Mouse (Mus musculus) heart, embryonic 16.5 days (tissue): ENCODE measurements around the gene Gm5741. TPM values are rescaled to one million over a fixed set of nuclear protein-coding genes. Genes with fewer than 3 reads are reported as not detected.

Experiments used
- ATAC-seq: fragments of 200-750 bp; cut with Nextera tagmentation; replicated peaks from 2 replicates; pipeline ENCODE4 v1.8.0; 2017; ENCODE audit warnings: moderate number of reproducible peaks; ENCODE audit not compliant: insufficient read depth, low FRiP score; ENCODE audit errors: extremely low read depth
- H3K27ac ChIP-seq: fragments of 300-500 bp; sonication (generic); 2 replicates; pipeline ENCODE4 v1.5.1; 2014; ENCODE audit warnings: mild to moderate bottlenecking, low read length, control low read depth, moderate library complexity
- H3K27me3 ChIP-seq: fragments of 300-500 bp; sonication (generic); 2 replicates; pipeline ENCODE4 v1.6.1; 2014; ENCODE audit warnings: low read length, mixed read lengths; ENCODE audit not compliant: control insufficient read depth, insufficient read depth
- H3K36me3 ChIP-seq: fragments of 300-500 bp; sonication (generic); 2 replicates; pipeline ENCODE4 v1.6.1; 2014; ENCODE audit not compliant: control insufficient read depth, insufficient read depth
- H3K4me1 ChIP-seq: fragments of 300-500 bp; sonication (generic); 2 replicates; pipeline ENCODE4 v1.6.1; 2014; ENCODE audit warnings: low read length, mixed read lengths; ENCODE audit not compliant: control insufficient read depth, insufficient read depth
- H3K4me2 ChIP-seq: fragments of 300-500 bp; sonication (generic); 2 replicates; pipeline ENCODE4 v1.6.1; 2014; ENCODE audit warnings: low read depth, mild to moderate bottlenecking, control low read depth, low read length
- H3K4me3 ChIP-seq: fragments of 300-500 bp; sonication (generic); 2 replicates; pipeline ENCODE4 v1.5.1; 2014; ENCODE audit warnings: mild to moderate bottlenecking, control low read depth, low read length
- H3K9ac ChIP-seq: fragments of 300-500 bp; sonication (generic); 2 replicates; pipeline ENCODE4 v1.6.1; 2014; ENCODE audit warnings: low read length, control low read depth
- H3K9me3 ChIP-seq: fragments of 300-500 bp; sonication (generic); replicated peaks from 2 replicates; pipeline ENCODE4 v1.6.1; 2016; ENCODE audit warnings: low read length; ENCODE audit not compliant: control insufficient read depth
- WGBS: fragments of 180-500 bp; shearing (Covaris S2); extraction: QIAGEN DNeasy Blood & Tissue Kit; methylation state at CpG from one replicate; pipeline ENCODE4 v1.1.7; 2014; 5-methylcytosine and 5-hydroxymethylcytosine counted together
- microRNA-seq: library from miRNA; unstranded; fragments of <30 nt; microRNA quantifications from one replicate; pipeline ENCODE4, GENCODE M21; 2017
- polyA plus RNA-seq: library from polyadenylated mRNA; unstranded; fragments of >200 nt; fragmentation: Nextera tagmentation; extraction: Ambion mirVana; gene quantifications from 2 replicates; pipeline ENCODE4 v1.2.1, GENCODE M21; 2015

Gene Gm5741
- polyA plus RNA-seq, 1 experiment from 2014 or later = not detected

GRCm38 (mm10) chr8:85027922-85028321 is 39.9 kb downstream of the Gm5741 start:
- Histone ChIP-seq H3K4me1 (peaks cover 36% of the 10 kb centered on the region), H3K27me3 (no peaks in the 10 kb centered on the region), H3K9ac (peak overlapping the region; percentile 97), H3K27ac (no peak overlapping the region), H3K9me3 (no peaks in the 10 kb centered on the region), H3K36me3 (peaks cover 38% of the 10 kb centered on the region), H3K4me2 (peak overlapping the region; percentile 87), H3K4me3 (peak overlapping the region; percentile 88)
- no peak for ATAC-seq
- 15% methylated on average over 2 of the region's 2 CpGs for WGBS

- Histone ChIP-seq H3K36me3 (peaks cover 37% of the 10 kb centered on the region), H3K27me3 (no peaks in the 10 kb centered on the region), H3K4me1 (peaks cover 36% of the 10 kb centered on the region), H3K9me3 (no peaks in the 10 kb centered on the region), H3K9ac (peak overlapping the region; percentile 97), H3K27ac (peak overlapping the region; percentile 89), H3K4me3 (peak overlapping the region; percentile 88), H3K4me2 (peak overlapping the region; percentile 87)
- 2% methylated on average over 13 of the region's 13 CpGs for WGBS
- no peak for ATAC-seq
These were observed 40.3 kb downstream of the Gm5741 start for GRCm38 (mm10) chr8:85027516-85027855.

GRCm38 (mm10) chr8:85026670-85027515 is 40.9 kb downstream of the Gm5741 start, which contains the start of gene Trir:
TSS of gene Trir (plus strand) at chr8:85026823.
- 0% methylated on average over 74 of the region's 75 CpGs for WGBS
- peak; percentile 79 for ATAC-seq
- Histone ChIP-seq H3K9ac (peak within 1 kb of the TSS; percentile 97), H3K4me1 (peaks cover 36% of the 10 kb centered on the region), H3K36me3 (peaks cover 37% of the 10 kb centered on the region), H3K9me3 (no peaks in the 10 kb centered on the region), H3K4me2 (peak within 1 kb of the TSS; percentile 96), H3K27me3 (no peaks in the 10 kb centered on the region), H3K4me3 (peak within 1 kb of the TSS; percentile 88), H3K27ac (peak within 1 kb of the TSS; percentile 89)

- 5% methylated on average over 30 of the region's 30 CpGs for WGBS
- H3K9ac ChIP-seq = peak within 1 kb of the TSS; percentile 88
- ATAC-seq = peak; percentile 84
- H3K4me3 ChIP-seq = peak within 1 kb of the TSS; percentile 88
- no peaks in the 10 kb centered on the region for H3K27me3 ChIP-seq
- peak within 1 kb of the TSS; percentile 83 for H3K27ac ChIP-seq
- peaks cover 36% of the 10 kb centered on the region for H3K4me1 ChIP-seq
- no peaks in the 10 kb centered on the region for H3K9me3 ChIP-seq
- peaks cover 31% of the 10 kb centered on the region for H3K36me3 ChIP-seq
- H3K4me2 ChIP-seq = peak within 1 kb of the TSS; percentile 96
These were observed 42.5 kb downstream of the Gm5741 start, which contains the start of gene Asna1 for GRCm38 (mm10) chr8:85025098-85025932. TSS of gene Asna1 (minus strand) at chr8:85025281.

- WGBS = 96% methylated on average over 3 of the region's 3 CpGs
- no peak for ATAC-seq
- Histone ChIP-seq H3K27ac (no peak overlapping the region), H3K4me3 (no peak overlapping the region; the same call in 1 of the 2 replicates), H3K36me3 (peaks cover 31% of the 10 kb centered on the region), H3K4me1 (peaks cover 32% of the 10 kb centered on the region), H3K9me3 (no peaks in the 10 kb centered on the region), H3K4me2 (peak overlapping the region; percentile 96; the same call in 1 of the 2 replicates), H3K27me3 (no peaks in the 10 kb centered on the region), H3K9ac (no peak overlapping the region)
These were observed 43.9 kb downstream of the Gm5741 start for GRCm38 (mm10) chr8:85023846-85024245.

GRCm38 (mm10) chr8:85021514-85022055 is 46.2 kb downstream of the Gm5741 start:
- Histone ChIP-seq H3K4me2 (no peak overlapping the region), H3K4me3 (no peak overlapping the region), H3K9ac (no peak overlapping the region), H3K9me3 (no peaks in the 10 kb centered on the region), H3K27me3 (no peaks in the 10 kb centered on the region), H3K27ac (no peak overlapping the region), H3K4me1 (peaks cover 20% of the 10 kb centered on the region), H3K36me3 (peaks cover 40% of the 10 kb centered on the region)
- ATAC-seq = no peak
- 98% methylated on average over 3 of the region's 3 CpGs for WGBS

Small RNAs within 50 kb of the gene (microRNA-seq; reads per million reads assigned to microRNA genes)
- gene Gm23388 (6.3 reads per million, percentile 21 among the genes with 10 or more reads in this experiment), gene Mir7070 (0.79 reads per million)

Other genes starting within 250 kb of the Gm5741 start
- gene Dand5, start 245.2 kb downstream of the Gm5741 start, polyA plus RNA-seq = 6.6 and 6.8 TPM in 2 replicates
- 47.7 and 48.3 TPM in 2 replicates for gene Gadd45gip1, start 236.5 kb downstream of the Gm5741 start, polyA plus RNA-seq
- 128 and 131 TPM in 2 replicates for gene Rad23a, start 227.3 kb downstream of the Gm5741 start, polyA plus RNA-seq
- 630 and 641 TPM in 2 replicates for gene Calr, start 221.0 kb downstream of the Gm5741 start, polyA plus RNA-seq
- gene Farsa, start 211.0 kb downstream of the Gm5741 start, polyA plus RNA-seq = 63.2 and 64.4 TPM in 2 replicates
- gene Syce2, start 195.9 kb downstream of the Gm5741 start, polyA plus RNA-seq = 26.2 and 35.4 TPM in 2 replicates
- 43.1 and 46.0 TPM in 2 replicates for gene Gcdh, start 174.1 kb downstream of the Gm5741 start, polyA plus RNA-seq
- 1.3 and 1.4 TPM in 2 replicates for gene Klf1, start 166.1 kb downstream of the Gm5741 start, polyA plus RNA-seq
- gene Dnase2a, start 159.4 kb downstream of the Gm5741 start, polyA plus RNA-seq = 5.2 and 6.3 TPM in 2 replicates
- 0.09 and 0.14 TPM in 2 replicates for gene Mast1, start 130.6 kb downstream of the Gm5741 start, polyA plus RNA-seq
- gene Rtbdn, start 121.0 kb downstream of the Gm5741 start, polyA plus RNA-seq = 0.24 and 0.38 TPM in 2 replicates
- not detected in 2 replicates for gene Gm49661, start 98.5 kb downstream of the Gm5741 start, polyA plus RNA-seq
- 591 and 662 TPM in 2 replicates for gene Prdx2, start 98.4 kb downstream of the Gm5741 start, polyA plus RNA-seq
- 80.2 and 82.7 TPM in 2 replicates for gene Rnaseh2a, start 98.2 kb downstream of the Gm5741 start, polyA plus RNA-seq
- 11.7 and 15.3 TPM in 2 replicates for gene Junb, start 89.3 kb downstream of the Gm5741 start, polyA plus RNA-seq
- gene Hook2, start 77.4 kb downstream of the Gm5741 start, polyA plus RNA-seq = 8.9 and 9.1 TPM in 2 replicates
- not detected in 2 replicates for gene Best2, start 53.5 kb downstream of the Gm5741 start, polyA plus RNA-seq
- 111 and 112 TPM in 2 replicates for gene Asna1, start 42.7 kb downstream of the Gm5741 start, polyA plus RNA-seq
- 61.9 and 76.5 TPM in 2 replicates for gene Trir, start 41.2 kb downstream of the Gm5741 start, polyA plus RNA-seq
- gene Tnpo2, start 31.1 kb downstream of the Gm5741 start, polyA plus RNA-seq = 18.8 and 21.5 TPM in 2 replicates
- gene Fbxw9, start 7.9 kb downstream of the Gm5741 start, polyA plus RNA-seq = 19.5 and 20.6 TPM in 2 replicates
- gene Dhps, start 3.8 kb upstream of the Gm5741 start, polyA plus RNA-seq = 48.5 and 51.5 TPM in 2 replicates
- gene Wdr83os, start 12.8 kb upstream of the Gm5741 start, polyA plus RNA-seq = 115 TPM in 2 replicates
- gene Wdr83, start 13.3 kb upstream of the Gm5741 start, polyA plus RNA-seq = 46.6 and 47.0 TPM in 2 replicates
- gene Man2b1, start 15.3 kb upstream of the Gm5741 start, polyA plus RNA-seq = 33.9 and 39.3 TPM in 2 replicates
- gene Zfp791, start 55.1 kb upstream of the Gm5741 start, polyA plus RNA-seq = 1.1 and 1.5 TPM in 2 replicates
- not detected in 2 replicates for gene Cks1brt, start 83.9 kb upstream of the Gm5741 start, polyA plus RNA-seq
- not detected in 2 replicates for gene Olfr371, start 158.0 kb upstream of the Gm5741 start, polyA plus RNA-seq
- 50.6 and 53.5 TPM in 2 replicates for gene Orc6, start 231.7 kb upstream of the Gm5741 start, polyA plus RNA-seq
- 114 and 119 TPM in 2 replicates for gene Vps35, start 231.8 kb upstream of the Gm5741 start, polyA plus RNA-seq